Mouse (Mus musculus) hindbrain, embryonic 12.5 days (tissue): ENCODE results near the gene Pcmt1. TPM values are rescaled to one million over a fixed set of nuclear protein-coding genes. Genes with fewer than 3 reads are reported as not detected.

Experiments used
- ATAC-seq: fragments of 200-750 bp; cut with Nextera tagmentation; 2 replicates; pipeline ENCODE4 v1.8.0; 2017; ENCODE audit warnings: moderate TSS enrichment; ENCODE audit not compliant: low FRiP score
- H3K27ac ChIP-seq: fragments of 300-500 bp; sonication (generic); 2 replicates; pipeline ENCODE4 v1.5.1; 2016; ENCODE audit warnings: mild to moderate bottlenecking
- H3K27me3 ChIP-seq: fragments of 300-500 bp; sonication (generic); 2 replicates; pipeline ENCODE4 v1.6.1; 2016; ENCODE audit warnings: mild to moderate bottlenecking
- H3K36me3 ChIP-seq: fragments of 300-500 bp; sonication (generic); 2 replicates; pipeline ENCODE4 v1.6.1; 2016; ENCODE audit warnings: mild to moderate bottlenecking
- H3K4me1 ChIP-seq: fragments of 300-500 bp; sonication (generic); 2 replicates; pipeline ENCODE4 v1.6.1; 2016
- H3K4me2 ChIP-seq: fragments of 300-500 bp; sonication (generic); replicated peaks from 2 replicates; pipeline ENCODE4 v1.6.1; 2016; ENCODE audit warnings: mild to moderate bottlenecking
- H3K4me3 ChIP-seq: fragments of 300-500 bp; sonication (generic); 2 replicates; pipeline ENCODE4 v1.5.1; 2016; ENCODE audit warnings: mild to moderate bottlenecking
- H3K9ac ChIP-seq: fragments of 300-500 bp; sonication (generic); 2 replicates; pipeline ENCODE4 v1.6.1; 2016; ENCODE audit warnings: mild to moderate bottlenecking, moderate library complexity
- H3K9me3 ChIP-seq: fragments of 300-500 bp; sonication (generic); replicated peaks from 2 replicates; pipeline ENCODE4 v1.6.1; 2016; ENCODE audit warnings: mild to moderate bottlenecking
- WGBS: fragments of 180-500 bp; shearing (Covaris S2); methylation state at CpG from one replicate; pipeline ENCODE4 v1.1.7; 2016; 5-methylcytosine and 5-hydroxymethylcytosine counted together
- polyA plus RNA-seq: library from polyadenylated mRNA; unstranded; fragments of >200 nt; fragmentation: Nextera tagmentation; extraction: Ambion mirVana; gene quantifications from 2 replicates; pipeline ENCODE4 v1.2.1, GENCODE M21; 2016

The Pcmt1 gene
- polyA plus RNA-seq, 1 experiment from 2014 or later: 136 TPM

DNA sequence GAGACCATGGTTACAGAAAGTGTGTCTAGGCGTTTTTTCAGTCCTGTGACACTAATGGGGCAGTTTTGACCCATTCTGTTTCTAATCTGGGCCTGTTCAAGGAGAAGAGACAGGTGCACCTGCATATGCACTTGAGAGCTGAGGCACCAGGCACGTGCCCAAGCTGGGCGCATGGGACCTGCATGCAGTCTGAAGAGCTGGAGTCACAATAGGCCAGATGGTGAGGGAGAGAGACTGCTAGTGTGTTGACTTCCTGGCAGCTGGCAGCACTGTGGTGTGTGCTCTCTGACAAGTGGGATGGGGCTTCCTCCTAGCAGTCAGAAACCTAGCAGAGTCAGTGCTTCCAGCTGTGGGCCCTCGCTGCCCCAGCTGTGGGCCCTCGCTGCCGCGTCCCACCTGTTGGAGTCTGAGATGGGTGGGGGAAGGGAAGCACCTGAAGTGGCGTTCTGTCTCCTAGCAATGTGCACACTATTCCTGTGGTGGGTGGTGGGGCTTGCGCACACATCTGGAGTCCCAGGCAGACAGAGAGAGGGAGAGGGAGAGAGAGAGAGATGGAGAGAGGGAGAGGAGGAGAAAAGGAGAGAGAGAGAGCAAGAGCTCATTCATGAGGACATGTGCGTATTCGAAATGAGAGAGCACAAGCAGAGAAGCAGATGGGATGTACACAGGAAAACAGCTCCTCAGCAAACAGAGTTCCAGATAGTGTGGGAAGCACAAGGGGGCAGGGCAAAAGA, 98.6 kb downstream of the Pcmt1 start:
- Histone ChIP-seq H3K27me3 (no peaks in the 10 kb centered on the region), H3K4me2 (no peak overlapping the region), H3K9me3 (no peaks in the 10 kb centered on the region), H3K4me3 (no peak overlapping the region), H3K36me3 (no peaks in the 10 kb centered on the region), H3K4me1 (peaks cover 3% of the 10 kb centered on the region; the same call in 1 of the 2 replicates), H3K9ac (no peak overlapping the region), H3K27ac (no peak overlapping the region)
- ATAC-seq: no peak
- WGBS: 42% methylated on average over 11 of the region's 11 CpGs

GRCm38 (mm10) chr10:7581401-7581800, 99.5 kb downstream of the Pcmt1 start:
- no peaks in the 10 kb centered on the region for H3K27me3 ChIP-seq
- H3K9me3 ChIP-seq: no peaks in the 10 kb centered on the region
- ATAC-seq: no peak
- no peak overlapping the region for H3K4me2 ChIP-seq
- no peak overlapping the region for H3K4me3 ChIP-seq
- no peaks in the 10 kb centered on the region for H3K36me3 ChIP-seq
- H3K9ac ChIP-seq: no peak overlapping the region
- 94% methylated on average over 2 of the region's 2 CpGs for WGBS
- H3K4me1 ChIP-seq: peaks cover 3% of the 10 kb centered on the region; the same call in 1 of the 2 replicates
- no peak overlapping the region for H3K27ac ChIP-seq

Other genes with a start within 250 kb of the Pcmt1 start
- 2.0 and 2.6 TPM in 2 replicates for gene Ulbp1, start 207.5 kb downstream of the Pcmt1 start, polyA plus RNA-seq
- gene Lrp11, start 91.3 kb downstream of the Pcmt1 start, polyA plus RNA-seq: 17.7 and 19.3 TPM in 2 replicates
- 40.6 and 42.2 TPM in 2 replicates for gene Nup43, start 13.6 kb downstream of the Pcmt1 start, polyA plus RNA-seq
- gene Lats1, start 78 bp upstream of the Pcmt1 start, polyA plus RNA-seq: 16.4 and 17.0 TPM in 2 replicates
- 48.2 and 51.5 TPM in 2 replicates for gene Katna1, start 44.9 kb upstream of the Pcmt1 start, polyA plus RNA-seq
- gene Ginm1, start 111.7 kb upstream of the Pcmt1 start, polyA plus RNA-seq: 61.2 and 61.3 TPM in 2 replicates
- gene Ppil4, start 111.8 kb upstream of the Pcmt1 start, polyA plus RNA-seq: 47.7 and 51.7 TPM in 2 replicates
- 0.19 and 0.25 TPM in 2 replicates for gene Zc3h12d, start 151.3 kb upstream of the Pcmt1 start, polyA plus RNA-seq